Mouse (Mus musculus) layer of hippocampus, postnatal 25 days (tissue): ENCODE measurements around the gene Dcun1d2. TPM values are rescaled to one million over a fixed set of nuclear protein-coding genes. Genes with fewer than 3 reads are reported as not detected.

ENCODE experiments used
- DNase-seq, 2 experiments: peaks; one replicate each; pipeline ENCODE4 v3.0.0; 2022; ENCODE audit warnings: mixed read lengths in 2 of 2, low spot score in 1 of 2; ENCODE audit errors: extremely low spot score in 1 of 2
- total RNA-seq, 2 experiments: library from RNA; stranded (reverse); gene quantifications; 2 replicates each; pipeline ENCODE4 v1.2.3; 2021

Dcun1d2 gene
- total RNA-seq, 2 experiments from 2014 or later = 33.6 to 35.6 TPM

DNA sequence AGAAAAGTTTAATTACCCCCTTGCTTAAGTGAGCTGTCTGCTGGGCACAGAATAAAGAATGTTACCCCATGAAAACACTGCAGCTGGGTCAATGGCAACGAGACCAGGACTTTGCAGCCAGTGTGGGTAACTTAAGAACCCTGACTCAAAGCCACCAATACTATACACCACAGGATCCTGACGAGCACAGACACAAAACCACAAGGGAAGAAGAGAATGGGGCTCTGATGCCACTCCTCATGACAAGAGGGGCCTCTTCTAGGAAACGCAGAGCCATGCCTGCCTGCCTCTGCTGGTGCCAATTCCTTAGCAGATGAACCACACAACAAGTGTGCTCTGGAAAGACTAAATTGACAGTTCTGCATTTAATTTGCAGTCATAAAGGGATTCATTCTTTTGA is 24.6 kb downstream of the Dcun1d2 start:
- DNase-seq = no peak

DNA sequence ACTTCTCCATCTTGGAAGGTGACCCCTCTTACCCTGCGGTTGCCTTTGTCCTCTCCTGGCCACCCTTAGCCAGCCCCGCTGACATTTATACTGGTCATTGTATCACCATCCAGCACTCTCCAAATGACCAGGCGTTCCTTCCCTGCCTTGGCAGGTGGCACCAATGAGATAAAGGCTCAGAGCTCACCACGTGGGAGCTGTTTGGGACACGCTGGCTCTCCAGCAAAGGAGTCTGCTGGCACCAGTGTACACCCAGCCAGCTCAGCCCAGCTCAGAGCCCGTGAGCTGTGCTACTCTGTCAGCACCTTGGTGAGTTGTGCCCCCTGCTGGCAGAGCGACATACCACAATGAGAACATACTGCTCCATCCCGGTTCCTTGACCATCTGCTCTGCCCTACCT is 33.9 kb downstream of the Dcun1d2 start, which contains the start of gene Adprhl1:
Gene Adprhl1, minus strand, starts transcription at position 144 of the 400 bp plus-strand sequence.
- DNase-seq = peak; percentile 48 to 83

DNA sequence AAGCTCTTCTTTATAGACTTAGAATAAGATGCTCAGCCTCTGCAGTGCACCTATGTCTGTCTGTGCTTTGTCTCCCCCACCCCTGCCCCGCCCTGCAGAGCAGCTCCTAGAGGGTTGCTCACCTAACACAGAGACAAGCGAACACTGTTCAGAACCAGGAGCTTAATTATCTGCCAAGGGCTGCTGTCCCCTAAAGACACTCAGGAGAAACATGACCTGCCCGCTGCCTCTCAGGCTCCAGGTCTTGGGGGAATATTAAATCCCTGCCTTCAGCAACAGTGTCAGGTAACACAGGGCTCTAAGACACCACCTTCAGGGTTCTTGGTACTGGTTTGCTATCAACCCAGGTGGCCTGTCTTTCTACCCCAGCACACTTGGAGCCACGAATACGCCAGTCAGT is 34.5 kb downstream of the Dcun1d2 start:
- DNase-seq = no peak

DNA sequence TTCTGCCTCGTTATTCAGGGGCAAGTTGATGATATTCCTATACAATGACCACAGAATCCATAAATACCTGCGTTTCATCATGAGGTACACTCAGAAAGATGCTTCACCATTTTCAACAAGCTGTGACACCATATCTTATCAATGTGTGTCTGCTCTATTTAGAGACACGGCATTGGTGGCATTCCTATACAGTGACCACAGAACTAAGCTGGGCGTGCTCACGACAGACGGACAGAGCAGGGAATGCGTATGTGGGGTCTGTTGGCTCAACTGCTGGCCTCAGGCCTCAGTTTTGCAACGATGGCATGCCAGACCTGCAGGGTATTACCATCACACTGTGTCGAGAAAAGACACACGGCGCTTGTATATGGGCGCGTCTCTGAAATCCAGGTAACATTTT is 35.1 kb downstream of the Dcun1d2 start:
- DNase-seq = no peak

DNA sequence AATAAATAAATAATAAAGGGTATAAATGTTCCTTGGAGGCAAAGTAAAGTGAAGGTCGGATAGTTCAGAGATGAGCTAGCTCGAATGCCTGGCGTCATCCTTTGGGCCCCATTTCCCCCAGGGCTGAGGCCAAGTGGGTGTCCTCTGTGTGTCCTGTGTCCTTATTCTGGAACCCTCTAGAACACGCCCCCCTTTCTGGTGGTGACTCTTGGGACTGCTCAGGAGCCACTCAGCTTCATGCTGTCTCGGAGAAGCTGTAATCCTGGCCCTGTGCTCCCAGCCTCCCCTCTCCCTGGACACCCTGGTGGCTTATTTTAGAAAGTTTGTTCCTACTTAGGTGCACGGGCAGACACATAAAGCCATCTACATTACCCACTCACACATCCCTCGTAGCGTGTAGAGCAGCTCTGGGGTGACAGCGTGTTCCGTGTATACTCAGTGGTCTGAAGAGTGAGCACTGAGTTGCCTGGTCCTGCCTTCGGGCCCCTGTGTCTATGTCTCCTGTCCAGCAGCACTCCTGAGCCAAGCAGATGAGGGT is 43.5 kb downstream of the Dcun1d2 start:
- DNase-seq = no peak

DNA sequence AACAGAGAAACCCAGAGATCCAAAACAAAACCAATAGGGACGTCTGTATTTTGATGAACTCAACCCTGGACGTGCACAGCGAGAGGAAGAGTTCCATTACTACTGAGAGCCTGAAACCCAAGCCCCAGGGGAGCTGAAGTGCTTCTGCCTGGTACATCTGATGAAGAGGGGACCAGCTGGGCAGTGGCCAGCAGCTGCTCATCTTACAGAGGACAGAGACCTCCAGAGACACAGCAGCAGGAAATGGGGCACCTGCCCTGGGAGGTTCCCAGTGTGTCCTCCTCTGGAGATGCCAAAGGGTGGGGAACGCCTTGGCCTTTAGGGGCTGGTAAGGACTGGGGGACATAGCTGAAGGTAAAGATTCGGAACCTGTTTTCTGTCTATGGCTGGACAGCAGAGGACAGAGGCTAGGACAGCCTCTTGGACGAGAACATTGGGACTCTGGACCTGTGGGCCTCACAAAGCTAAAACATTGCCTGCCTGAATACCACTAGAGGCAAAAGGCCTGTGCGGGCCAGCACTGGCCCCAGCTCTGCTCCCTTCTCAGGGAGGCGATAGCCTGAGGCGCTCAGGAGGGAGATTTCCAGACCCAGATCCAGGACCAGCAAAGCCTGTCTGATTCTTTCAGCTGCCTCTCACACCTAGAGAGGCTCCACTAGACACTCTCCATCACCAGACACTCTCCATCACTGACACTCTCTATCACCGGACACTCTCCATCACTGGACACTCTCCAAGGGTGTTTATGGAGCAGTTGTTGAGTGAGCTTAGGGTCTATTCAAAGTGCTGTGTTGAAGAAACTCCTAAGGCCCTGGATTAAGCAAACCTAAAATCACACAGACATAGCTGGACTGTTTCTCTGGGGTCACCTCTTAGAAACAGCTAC is 44.7 kb downstream of the Dcun1d2 start:
- no peak for DNase-seq

DNA sequence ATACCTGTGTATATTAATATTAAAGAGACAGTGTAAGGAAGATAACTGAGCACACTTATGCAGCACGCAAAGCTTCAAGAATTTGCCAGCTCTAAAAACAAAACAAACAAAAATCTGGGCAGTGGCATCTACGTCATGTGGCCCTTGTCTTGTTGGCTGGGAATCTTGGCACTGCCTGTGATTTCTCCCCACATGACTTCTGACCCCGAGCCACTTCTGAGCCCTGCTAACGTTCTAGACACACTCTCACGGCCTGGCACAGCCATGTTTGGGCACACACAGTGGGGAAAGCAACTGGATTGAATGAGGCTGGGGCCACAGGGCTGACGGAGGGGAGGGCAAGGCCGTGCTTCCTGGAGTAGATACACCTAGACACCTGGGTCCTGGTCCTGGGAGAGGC is 47.2 kb downstream of the Dcun1d2 start:
- DNase-seq = no peak

DNA sequence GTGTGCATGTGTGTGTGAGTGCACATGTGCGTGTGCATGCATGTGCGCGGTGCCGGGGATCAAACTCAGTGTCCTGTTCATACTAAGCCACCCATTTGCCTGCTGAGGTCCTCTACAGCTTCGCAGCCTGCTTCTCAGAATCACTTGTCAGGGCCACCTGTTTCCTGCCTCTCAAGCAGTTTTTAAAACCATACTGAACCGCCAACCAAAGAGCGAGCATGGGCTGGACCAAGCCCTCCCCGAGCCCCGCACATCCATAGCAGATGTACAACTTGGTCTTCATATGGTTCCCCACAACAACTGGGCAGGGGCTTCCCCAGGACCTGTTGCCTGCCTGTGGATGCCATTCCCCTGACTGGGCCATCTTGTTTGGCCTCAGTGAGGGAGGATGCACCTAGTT is 47.9 kb downstream of the Dcun1d2 start:
- DNase-seq = no peak

DNA sequence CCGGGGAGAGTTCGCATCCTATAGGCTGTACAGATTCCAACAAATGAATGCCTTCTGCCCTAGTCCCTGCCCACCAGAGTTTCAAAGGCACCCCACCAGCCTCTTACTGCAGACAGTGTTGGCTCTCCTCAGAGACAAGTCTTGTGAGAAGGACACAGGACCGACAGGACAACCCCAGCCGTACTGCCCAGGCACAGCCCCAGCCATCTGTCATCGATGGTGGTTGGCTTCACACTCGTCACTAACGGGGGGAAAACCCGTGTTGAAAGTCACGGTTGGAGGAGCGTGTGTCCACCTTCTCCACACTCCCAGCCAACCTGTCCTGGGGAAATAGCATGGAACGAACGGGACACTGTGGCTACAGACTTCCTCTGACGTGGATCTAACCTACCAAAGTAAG is 53.1 kb downstream of the Dcun1d2 start:
- DNase-seq = no peak

DNA sequence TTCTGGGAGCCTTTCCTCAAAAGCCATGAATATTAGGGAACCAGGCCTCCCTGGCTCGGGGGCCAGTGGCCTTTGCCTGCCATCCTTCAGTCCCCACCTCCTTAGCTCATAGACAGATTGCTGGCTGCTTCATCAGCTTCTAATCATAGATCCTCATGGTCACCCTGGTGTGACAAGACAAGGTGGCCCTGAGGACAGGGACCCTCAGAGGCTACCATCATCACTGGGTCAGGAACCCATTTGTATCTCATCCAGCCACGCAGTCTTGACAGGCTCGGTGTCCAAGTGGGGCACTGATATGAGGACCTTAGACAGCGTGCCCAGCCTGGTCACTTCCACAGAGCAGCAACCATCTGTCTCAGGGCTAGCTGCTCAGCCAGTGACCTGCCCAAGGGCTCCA is 57.5 kb downstream of the Dcun1d2 start:
- no peak for DNase-seq

DNA sequence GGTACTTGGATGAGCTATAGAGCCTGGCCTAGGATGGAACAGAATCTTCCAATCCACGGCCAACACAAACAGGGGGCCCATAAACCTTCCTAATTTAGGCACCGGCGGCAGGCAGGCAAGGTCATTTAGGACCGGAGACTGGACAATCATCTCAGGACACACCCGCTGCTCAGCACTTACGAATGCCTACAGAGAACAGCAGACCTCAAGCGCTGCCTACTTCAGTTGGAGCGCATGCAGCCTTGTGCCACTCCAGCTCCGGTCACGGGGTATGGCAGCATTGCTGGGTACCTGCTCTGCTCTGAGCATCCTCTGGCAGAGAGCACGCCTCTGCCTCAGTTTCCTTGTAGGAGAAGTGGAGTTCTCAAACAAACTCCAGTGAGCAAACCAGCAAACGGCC is 58.1 kb downstream of the Dcun1d2 start:
- DNase-seq = no peak

DNA sequence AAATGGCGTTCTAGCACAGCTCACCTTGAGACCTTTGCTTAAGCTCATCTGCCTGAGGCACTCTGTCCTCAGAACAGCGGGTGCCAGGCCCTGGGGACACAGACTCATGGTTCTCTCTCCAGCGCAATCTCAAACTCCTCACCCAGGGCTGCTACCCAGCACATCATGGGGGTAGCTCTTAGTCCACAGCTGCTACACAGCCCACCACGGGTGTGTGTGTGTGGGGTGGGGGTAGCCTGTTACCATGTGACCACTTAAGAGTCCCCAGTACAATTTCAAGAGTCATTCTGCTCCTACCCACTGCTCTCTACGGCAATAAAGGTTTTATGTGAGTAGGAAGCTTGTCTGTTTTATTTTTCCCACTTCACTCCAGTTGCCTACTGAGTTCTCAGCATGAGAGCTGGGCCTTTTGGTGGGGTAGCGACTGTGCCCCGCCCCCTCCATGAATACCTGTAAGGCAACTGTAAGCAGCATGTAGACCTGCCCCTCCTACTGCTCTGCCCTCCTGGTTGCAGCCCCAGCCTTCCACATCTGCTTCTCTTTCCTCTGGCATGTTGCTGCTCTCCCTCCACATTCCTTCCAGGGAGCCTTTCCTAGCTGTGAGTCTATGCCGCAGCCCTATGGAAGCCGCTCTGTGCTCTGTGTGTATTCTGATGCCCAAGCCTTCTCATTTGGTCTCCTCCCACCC is 58.9 kb downstream of the Dcun1d2 start:
- DNase-seq = no peak

DNA sequence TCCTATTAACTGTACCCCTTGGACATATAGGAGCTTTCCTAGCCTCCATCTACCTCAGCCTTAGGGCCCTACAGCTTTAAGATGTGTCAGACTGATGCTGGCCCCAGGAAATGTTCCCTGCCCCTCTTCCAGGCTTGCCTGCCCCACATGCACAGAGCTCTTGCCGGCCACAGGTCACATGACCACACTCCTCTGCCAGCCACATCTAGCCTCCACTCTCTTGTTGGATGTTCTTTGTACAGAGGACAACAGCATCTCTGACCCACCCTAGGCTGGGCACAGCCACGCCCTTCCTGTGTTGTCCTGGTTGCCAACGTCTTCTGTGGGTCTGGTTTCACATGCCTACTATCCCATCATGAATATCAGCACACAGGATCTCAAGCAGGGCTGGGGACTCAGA is 60.7 kb downstream of the Dcun1d2 start:
- DNase-seq = no peak

DNA sequence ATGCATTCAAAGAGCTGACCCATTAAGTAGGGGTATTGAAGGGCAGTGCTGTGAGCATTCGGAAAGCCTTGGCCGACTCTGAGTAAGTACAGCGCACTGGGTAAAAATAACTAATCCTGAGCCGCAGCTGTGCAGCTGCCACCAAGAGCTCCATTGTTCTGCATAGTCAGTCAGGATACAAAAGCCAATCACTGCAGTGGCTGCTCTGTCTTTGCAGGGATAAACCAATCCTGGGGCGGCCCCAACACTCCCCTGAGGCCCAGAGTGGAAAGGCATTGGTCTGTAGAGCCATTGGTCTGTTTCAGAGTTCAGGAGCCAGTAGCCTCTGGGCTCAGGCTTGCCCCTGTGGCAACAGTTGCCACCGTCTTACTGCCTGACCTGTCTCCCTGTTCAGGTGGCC is 61.6 kb downstream of the Dcun1d2 start:
- peak in 1 of 2 experiments; percentile 20 for DNase-seq

DNA sequence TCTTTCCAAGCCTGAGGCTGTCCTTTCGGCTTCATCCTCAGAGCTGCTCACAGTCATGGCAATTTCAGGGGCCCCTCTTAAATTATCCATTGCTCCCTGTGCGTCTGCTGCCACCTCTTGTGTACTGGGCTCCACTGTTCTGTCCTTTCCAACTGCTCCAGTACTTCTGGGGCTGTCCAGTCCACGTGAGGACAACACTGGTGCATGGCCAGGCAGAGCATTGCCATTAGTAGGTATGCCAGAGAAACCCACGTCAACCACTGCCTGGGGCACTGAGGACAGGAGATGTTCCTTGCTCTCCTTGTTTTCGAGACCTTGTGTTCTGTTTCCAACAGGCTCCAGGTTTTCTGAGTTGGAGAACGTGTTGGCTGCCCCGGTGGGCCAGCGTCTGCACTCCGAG is 63.5 kb downstream of the Dcun1d2 start:
- DNase-seq = no peak

DNA sequence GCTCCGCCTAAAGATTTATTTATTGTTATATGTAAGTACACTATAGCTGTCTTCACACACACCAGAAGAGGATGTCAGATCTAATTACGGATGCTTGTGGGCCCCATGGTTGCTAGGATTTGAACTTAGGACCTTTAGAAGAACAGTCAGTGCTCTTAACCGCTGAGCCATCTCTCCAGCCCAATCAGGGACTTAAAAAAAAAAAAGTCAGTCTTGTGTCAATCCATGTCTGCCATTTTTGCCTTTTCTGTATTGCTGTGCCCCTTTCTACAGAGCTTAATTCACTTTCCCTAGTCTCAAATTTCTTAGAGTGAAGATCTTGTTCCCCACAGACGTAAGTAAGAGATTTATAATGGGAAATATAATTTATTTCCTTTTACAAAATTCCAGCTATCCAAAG is 69.5 kb downstream of the Dcun1d2 start:
- DNase-seq = no peak

DNA sequence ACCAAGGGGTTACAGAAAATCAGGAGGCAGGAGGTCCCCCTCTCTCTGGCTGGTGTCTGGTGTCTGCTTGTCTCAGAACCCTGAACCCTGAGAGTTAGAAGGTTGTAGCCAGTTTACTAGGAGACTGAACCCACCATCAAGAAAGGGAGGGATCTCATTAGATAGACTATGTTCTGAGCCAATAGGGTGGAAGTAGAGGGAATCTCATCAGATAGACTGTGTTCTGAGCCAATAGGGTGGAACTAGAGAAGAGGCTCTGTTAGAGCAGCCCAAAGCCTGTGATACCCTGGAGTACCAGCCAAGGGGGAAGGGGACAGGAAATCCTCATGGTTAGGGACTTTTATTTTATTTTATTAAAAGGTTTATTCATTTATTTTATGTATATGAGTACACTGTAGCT is 69.9 kb downstream of the Dcun1d2 start:
- DNase-seq = no peak

DNA sequence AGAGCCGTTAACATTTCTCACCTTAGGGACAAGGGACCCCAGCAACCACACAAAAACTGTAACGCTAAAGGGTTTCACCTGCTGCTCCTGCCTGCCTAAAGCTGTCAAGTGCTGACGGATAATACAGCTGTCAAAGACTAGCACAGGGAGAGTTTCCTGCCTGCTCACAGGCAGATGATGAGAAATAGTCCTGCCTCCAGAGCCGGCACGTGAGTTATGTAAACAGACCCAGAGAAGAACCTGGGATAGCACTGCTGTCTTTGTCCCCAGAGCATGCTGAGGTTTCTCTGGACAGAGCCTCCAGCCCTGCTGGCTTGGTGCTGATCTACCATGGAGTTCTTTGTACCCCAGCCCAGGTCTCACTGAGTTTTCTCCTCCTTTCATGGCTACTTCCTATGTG is 70.8 kb downstream of the Dcun1d2 start:
- no peak for DNase-seq

DNA sequence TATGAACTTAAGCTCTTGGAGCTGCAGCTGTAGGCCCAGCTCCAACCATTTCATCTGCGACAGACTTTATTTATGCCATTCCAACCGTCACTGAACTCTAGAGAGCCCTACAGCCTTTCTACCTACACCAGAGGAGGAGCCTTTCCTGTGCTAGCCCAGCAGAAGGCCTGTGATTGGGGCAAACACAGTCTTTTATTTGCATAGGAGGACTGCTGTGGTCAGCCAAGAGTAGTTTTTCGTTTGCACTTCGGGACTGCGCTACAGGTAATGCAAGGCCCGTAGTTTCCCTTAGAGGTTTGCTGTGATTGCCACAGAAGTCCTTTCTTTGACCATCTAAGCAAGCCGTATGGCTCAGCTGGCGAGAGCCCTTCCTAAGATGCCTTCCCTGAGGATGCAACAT is 71.5 kb downstream of the Dcun1d2 start:
- DNase-seq = no peak

DNA sequence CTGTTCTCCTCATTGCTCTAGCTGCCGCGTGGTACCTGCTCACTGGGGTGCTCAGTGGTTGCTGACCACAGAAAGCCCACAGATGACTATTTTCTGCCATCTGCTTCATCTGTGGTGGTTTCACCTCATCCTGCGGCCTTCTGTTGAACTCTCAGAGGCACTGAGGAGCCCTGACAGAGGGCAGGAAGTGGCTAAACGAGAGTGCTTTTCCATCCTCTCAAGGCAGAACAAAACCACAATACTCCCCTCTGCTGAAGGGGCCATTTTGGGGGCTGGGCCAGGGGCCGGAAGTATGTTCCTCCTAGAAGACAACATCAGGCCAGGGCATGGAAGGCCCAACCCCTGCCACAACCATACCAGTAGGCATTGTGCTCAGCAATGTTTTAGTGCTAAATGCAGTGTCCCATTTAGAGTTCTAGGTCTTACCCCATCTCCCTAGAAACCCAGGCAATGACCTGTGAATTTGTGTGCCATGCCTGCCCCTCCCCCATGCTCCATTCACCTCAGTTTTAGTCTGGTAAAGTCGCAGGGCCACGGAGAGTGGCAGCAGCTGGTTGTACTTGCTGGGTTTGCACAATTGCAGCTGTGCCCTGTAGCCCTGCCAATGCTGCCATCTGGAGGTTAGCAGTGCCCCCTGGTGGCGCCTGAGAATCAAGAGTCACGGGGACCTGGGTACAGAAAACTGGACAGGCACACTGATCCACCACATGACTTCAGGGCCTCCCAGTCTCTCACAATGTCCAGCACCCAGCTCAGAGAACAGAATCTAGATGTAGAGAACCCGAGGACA is 74.3 kb downstream of the Dcun1d2 start:
- peak; percentile 77 to 93 for DNase-seq

DNA sequence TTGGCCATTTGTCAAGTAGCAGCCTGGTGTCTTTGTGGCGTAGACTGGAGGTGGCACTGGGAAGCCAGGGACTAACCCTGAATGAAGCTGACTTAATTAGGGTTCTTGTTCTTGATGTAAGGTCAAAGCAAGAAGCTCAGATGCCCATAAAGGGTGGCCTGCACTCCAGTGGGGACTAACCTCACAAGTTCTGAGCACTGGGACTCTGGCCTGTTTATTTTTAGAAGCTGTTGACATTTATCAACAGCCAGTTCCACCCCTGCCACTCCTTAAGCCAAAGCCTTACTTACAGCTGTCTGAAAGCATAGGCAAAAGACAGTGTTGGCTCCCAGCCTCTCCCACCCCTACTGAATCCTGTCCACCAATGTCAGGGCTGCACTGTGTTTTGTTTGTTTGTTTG is 78.2 kb downstream of the Dcun1d2 start:
- no peak for DNase-seq
